Mouse (Mus musculus) lung, embryonic 15.5 days (tissue): ENCODE measurements around the gene Stom. TPM values are rescaled to one million over a fixed set of nuclear protein-coding genes. Genes with fewer than 3 reads are reported as not detected.

Experiments used
- ATAC-seq: fragments of 200-750 bp; cut with Nextera tagmentation; 2 replicates; pipeline ENCODE4 v1.8.0; 2017; ENCODE audit warnings: moderate number of reproducible peaks, borderline replicate concordance; ENCODE audit not compliant: low FRiP score, low TSS enrichment; ENCODE audit errors: extremely low read depth
- H3K27ac ChIP-seq: fragments of 300-500 bp; sonication (generic); 2 replicates; pipeline ENCODE4 v1.5.1; 2015; ENCODE audit warnings: moderate library complexity, mild to moderate bottlenecking, inconsistent platforms
- H3K27me3 ChIP-seq: fragments of 300-500 bp; sonication (generic); 2 replicates; pipeline ENCODE4 v1.6.1; 2015; ENCODE audit warnings: inconsistent platforms
- H3K36me3 ChIP-seq: fragments of 300-500 bp; sonication (generic); 2 replicates; pipeline ENCODE4 v1.6.1; 2015; ENCODE audit warnings: inconsistent platforms
- H3K4me1 ChIP-seq: fragments of 300-500 bp; sonication (generic); 2 replicates; pipeline ENCODE4 v1.6.1; 2015; ENCODE audit warnings: inconsistent platforms
- H3K4me2 ChIP-seq: fragments of 300-500 bp; sonication (generic); 2 replicates; pipeline ENCODE4 v1.6.1; 2015; ENCODE audit warnings: inconsistent platforms, mild to moderate bottlenecking, moderate library complexity
- H3K4me3 ChIP-seq: fragments of 300-500 bp; sonication (generic); 2 replicates; pipeline ENCODE4 v1.5.1; 2015; ENCODE audit warnings: mild to moderate bottlenecking, inconsistent platforms
- H3K9ac ChIP-seq: fragments of 300-500 bp; sonication (generic); 2 replicates; pipeline ENCODE4 v1.6.1; 2015; ENCODE audit warnings: inconsistent platforms
- H3K9me3 ChIP-seq: fragments of 300-500 bp; sonication (generic); 2 replicates; pipeline ENCODE4 v1.6.1; 2016; ENCODE audit warnings: inconsistent platforms
- WGBS: fragments of 180-500 bp; shearing (Covaris S2); methylation state at CpG from one replicate; pipeline ENCODE4 v1.1.7; 2015; 5-methylcytosine and 5-hydroxymethylcytosine counted together
- polyA plus RNA-seq: library from polyadenylated mRNA; unstranded; fragments of >200 nt; fragmentation: Nextera tagmentation; extraction: Ambion mirVana; gene quantifications from 2 replicates; pipeline ENCODE4 v1.2.1, GENCODE M21; 2015

Gene Stom
- polyA plus RNA-seq, 1 experiment from 2014 or later, result 53.4 TPM

- no peak for ATAC-seq
- no peaks in the 10 kb centered on the region for H3K27me3 ChIP-seq
- H3K4me2 ChIP-seq, result peak overlapping the region; percentile 93
- H3K4me1 ChIP-seq, result peaks cover 33% of the 10 kb centered on the region
- H3K9me3 ChIP-seq, result no peaks in the 10 kb centered on the region
- WGBS, result 38% methylated on average over 10 of the region's 10 CpGs
- no peaks in the 10 kb centered on the region for H3K36me3 ChIP-seq
- peak overlapping the region; percentile 63 for H3K4me3 ChIP-seq
- H3K27ac ChIP-seq, result peak overlapping the region; percentile 90
- no peak overlapping the region for H3K9ac ChIP-seq
These were observed 643 bp upstream of the Stom start for GRCm38 (mm10) chr2:35337419-35337818.

GRCm38 (mm10) chr2:35335620-35336019, 1.2 kb downstream of the Stom start:
- 11% methylated on average over 7 of the region's 7 CpGs for WGBS
- H3K36me3 ChIP-seq, result no peaks in the 10 kb centered on the region
- no peak for ATAC-seq
- H3K27me3 ChIP-seq, result no peaks in the 10 kb centered on the region
- H3K4me3 ChIP-seq, result peak overlapping the region; percentile 63
- H3K9me3 ChIP-seq, result no peaks in the 10 kb centered on the region
- no peak overlapping the region for H3K27ac ChIP-seq
- H3K4me1 ChIP-seq, result peaks cover 39% of the 10 kb centered on the region
- peak overlapping the region; percentile 68 for H3K9ac ChIP-seq
- H3K4me2 ChIP-seq, result peak overlapping the region; percentile 93

GRCm38 (mm10) chr2:35333670-35334069, 3.1 kb downstream of the Stom start:
- H3K4me1 ChIP-seq, result peaks cover 35% of the 10 kb centered on the region
- no peak overlapping the region for H3K9ac ChIP-seq
- ATAC-seq, result no peak

GRCm38 (mm10) chr2:35331205-35331604, 5.6 kb downstream of the Stom start:
- no peak overlapping the region for H3K9ac ChIP-seq
- no peak overlapping the region for H3K27ac ChIP-seq
- H3K4me2 ChIP-seq, result no peak overlapping the region
- H3K36me3 ChIP-seq, result no peaks in the 10 kb centered on the region
- WGBS, result 44% methylated on average over 2 of the region's 2 CpGs
- H3K27me3 ChIP-seq, result no peaks in the 10 kb centered on the region
- ATAC-seq, result no peak
- H3K9me3 ChIP-seq, result no peaks in the 10 kb centered on the region
- no peak overlapping the region for H3K4me3 ChIP-seq
- H3K4me1 ChIP-seq, result peaks cover 32% of the 10 kb centered on the region

More at GRCm38 (mm10) chr2:35333670-35334069, 3.1 kb downstream of the Stom start:
- Histone ChIP-seq H3K9me3 (no peaks in the 10 kb centered on the region), H3K4me2 (no peak overlapping the region), H3K27ac (no peak overlapping the region), H3K4me3 (no peak overlapping the region), H3K36me3 (no peaks in the 10 kb centered on the region), H3K27me3 (no peaks in the 10 kb centered on the region)

DNA sequence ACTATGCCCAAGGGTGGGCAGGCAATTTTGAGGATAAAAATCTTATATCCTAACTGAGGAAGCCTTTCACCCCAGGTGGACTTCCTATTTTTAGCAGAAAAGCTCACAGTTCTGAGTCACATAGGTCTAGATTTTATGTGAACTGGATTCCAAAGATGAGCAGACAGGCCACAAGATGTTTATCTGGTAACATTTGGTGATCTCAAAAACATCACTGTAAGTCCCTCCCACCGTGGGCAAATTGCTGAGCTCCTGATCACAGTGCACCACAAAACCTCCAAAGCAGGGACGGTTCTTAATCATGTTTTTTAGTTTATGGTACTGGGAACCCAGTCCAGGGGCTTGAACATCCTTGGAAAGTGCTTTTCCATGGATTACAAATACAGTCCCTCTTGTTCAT, 7.7 kb downstream of the Stom start:
- Histone ChIP-seq H3K4me1 (peaks cover 25% of the 10 kb centered on the region; the same call in 1 of the 2 replicates), H3K4me3 (no peak overlapping the region), H3K9me3 (no peaks in the 10 kb centered on the region), H3K36me3 (no peaks in the 10 kb centered on the region), H3K9ac (no peak overlapping the region), H3K27me3 (no peaks in the 10 kb centered on the region), H3K27ac (no peak overlapping the region), H3K4me2 (no peak overlapping the region)
- 81% methylated on average over 2 of the region's 2 CpGs for WGBS
- no peak for ATAC-seq

GRCm38 (mm10) chr2:35328064-35328792, 8.5 kb downstream of the Stom start:
- H3K9ac ChIP-seq, result no peak overlapping the region
- peaks cover 25% of the 10 kb centered on the region; the same call in 1 of the 2 replicates for H3K4me1 ChIP-seq
- H3K27ac ChIP-seq, result peak overlapping the region; percentile 23; the same call in 1 of the 2 replicates
- no peak for ATAC-seq
- WGBS, result 43% methylated on average over 11 of the region's 11 CpGs
- H3K27me3 ChIP-seq, result no peaks in the 10 kb centered on the region
- no peaks in the 10 kb centered on the region for H3K36me3 ChIP-seq
- no peak overlapping the region for H3K4me3 ChIP-seq
- no peaks in the 10 kb centered on the region for H3K9me3 ChIP-seq
- H3K4me2 ChIP-seq, result no peak overlapping the region

- Histone ChIP-seq H3K27me3 (no peaks in the 10 kb centered on the region), H3K9me3 (no peaks in the 10 kb centered on the region), H3K27ac (peak overlapping the region; percentile 23; the same call in 1 of the 2 replicates), H3K4me1 (peaks cover 28% of the 10 kb centered on the region; the same call in 1 of the 2 replicates), H3K36me3 (no peaks in the 10 kb centered on the region), H3K4me3 (no peak overlapping the region), H3K9ac (no peak overlapping the region), H3K4me2 (peak overlapping the region; percentile 22; the same call in 1 of the 2 replicates)
- ATAC-seq, result no peak
- 44% methylated on average over 10 of the region's 10 CpGs for WGBS
These were observed 9.2 kb downstream of the Stom start for GRCm38 (mm10) chr2:35327583-35327982.

GRCm38 (mm10) chr2:35326931-35327330, 9.8 kb downstream of the Stom start:
- H3K27me3 ChIP-seq, result no peaks in the 10 kb centered on the region
- H3K4me2 ChIP-seq, result no peak overlapping the region
- ATAC-seq, result no peak
- no peaks in the 10 kb centered on the region for H3K9me3 ChIP-seq
- WGBS, result 37% methylated on average over 1 of the region's 1 CpGs
- H3K4me3 ChIP-seq, result no peak overlapping the region
- no peak overlapping the region for H3K9ac ChIP-seq
- no peaks in the 10 kb centered on the region for H3K36me3 ChIP-seq
- peaks cover 28% of the 10 kb centered on the region; the same call in 1 of the 2 replicates for H3K4me1 ChIP-seq
- H3K27ac ChIP-seq, result no peak overlapping the region

- Histone ChIP-seq H3K4me2 (no peak overlapping the region), H3K9me3 (no peaks in the 10 kb centered on the region), H3K9ac (no peak overlapping the region), H3K4me3 (no peak overlapping the region), H3K27me3 (no peaks in the 10 kb centered on the region), H3K36me3 (no peaks in the 10 kb centered on the region), H3K4me1 (peaks cover 30% of the 10 kb centered on the region; the same call in 1 of the 2 replicates), H3K27ac (no peak overlapping the region)
- no peak for ATAC-seq
- 67% methylated on average over 10 of the region's 10 CpGs for WGBS
These were observed 10.8 kb downstream of the Stom start for GRCm38 (mm10) chr2:35325930-35326329.

DNA sequence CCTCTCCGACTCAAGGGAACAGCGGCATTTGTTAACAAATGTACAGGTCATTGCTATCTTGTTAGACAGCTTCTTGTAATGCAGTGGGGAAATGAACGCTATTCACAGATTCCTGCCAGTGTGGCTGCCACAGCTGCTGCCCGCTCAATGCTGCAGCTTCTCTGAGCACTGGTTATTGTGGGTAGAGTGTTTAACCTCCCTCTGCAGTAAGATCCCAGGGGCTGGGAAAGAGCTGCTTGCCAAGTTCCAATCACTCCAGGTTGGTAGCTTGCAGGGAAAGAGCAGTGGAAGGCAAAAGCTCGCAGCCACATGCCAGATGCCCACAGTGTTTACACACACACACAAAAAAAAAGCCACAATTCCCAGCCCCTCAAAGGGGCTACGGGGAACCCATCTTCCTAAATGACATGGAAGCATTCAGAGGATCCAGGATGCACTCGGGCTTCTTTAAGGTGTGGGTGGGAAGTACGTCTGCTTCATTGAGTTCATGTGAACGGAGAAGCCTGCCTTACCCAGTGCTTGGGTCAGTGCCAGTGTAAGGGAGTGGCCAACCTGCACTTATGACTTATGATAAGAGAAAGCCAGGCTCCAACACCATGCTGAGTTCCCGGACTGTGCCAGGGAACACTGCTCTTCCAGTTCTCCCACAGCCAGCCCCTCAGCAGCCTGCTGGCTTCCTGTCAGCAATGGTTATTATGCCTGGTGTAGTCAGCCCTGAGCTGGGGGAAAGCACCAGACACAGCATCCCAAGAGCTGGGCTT, 14.2 kb downstream of the Stom start:
- Histone ChIP-seq H3K27me3 (no peaks in the 10 kb centered on the region), H3K36me3 (0 out of 2 replicates have a peak, but pooled peaks cover 3% of the 10 kb centered on the region), H3K4me3 (no peak overlapping the region), H3K9me3 (no peaks in the 10 kb centered on the region), H3K9ac (no peak overlapping the region), H3K4me2 (peak overlapping the region; percentile 12; the same call in 1 of the 2 replicates), H3K4me1 (peaks cover 26% of the 10 kb centered on the region; the same call in 1 of the 2 replicates), H3K27ac (peak overlapping the region; percentile 65)
- ATAC-seq, result peak; percentile 78
- WGBS, result 46% methylated on average over 10 of the region's 10 CpGs

DNA sequence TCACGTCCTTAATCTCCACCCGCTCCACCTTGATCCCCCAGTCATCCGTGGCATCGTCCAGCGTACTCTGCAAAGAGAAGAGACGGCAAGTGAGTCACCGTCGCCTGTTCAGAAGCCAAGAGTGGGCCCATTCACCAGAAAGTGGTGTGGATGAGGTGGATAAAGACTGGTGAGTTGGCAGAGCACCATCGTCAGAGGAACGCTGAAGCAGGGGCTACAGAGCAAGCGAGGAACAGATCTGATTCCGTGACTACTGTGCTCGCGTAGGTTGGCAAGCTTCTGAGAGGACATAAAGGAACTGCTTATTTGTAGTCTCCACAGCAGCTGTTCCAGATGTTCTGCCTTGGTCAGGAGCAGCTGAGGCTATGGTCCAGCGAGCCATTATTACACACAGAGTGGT, 16.4 kb downstream of the Stom start:
- no peaks in the 10 kb centered on the region for H3K27me3 ChIP-seq
- ATAC-seq, result no peak
- no peak overlapping the region for H3K9ac ChIP-seq
- peaks cover 14% of the 10 kb centered on the region; the same call in 1 of the 2 replicates for H3K4me1 ChIP-seq
- H3K36me3 ChIP-seq, result 0 out of 2 replicates have a peak, but pooled peaks cover 3% of the 10 kb centered on the region
- no peak overlapping the region for H3K4me2 ChIP-seq
- H3K27ac ChIP-seq, result no peak overlapping the region
- WGBS, result 91% methylated on average over 15 of the region's 15 CpGs
- no peak overlapping the region for H3K4me3 ChIP-seq
- no peaks in the 10 kb centered on the region for H3K9me3 ChIP-seq

- H3K4me3 ChIP-seq, result no peak overlapping the region
- no peak for ATAC-seq
- no peak overlapping the region for H3K4me2 ChIP-seq
- H3K36me3 ChIP-seq, result 0 out of 2 replicates have a peak, but pooled peaks cover 3% of the 10 kb centered on the region
- no peak overlapping the region for H3K27ac ChIP-seq
- no peaks in the 10 kb centered on the region for H3K27me3 ChIP-seq
- peaks cover 19% of the 10 kb centered on the region; the same call in 1 of the 2 replicates for H3K4me1 ChIP-seq
- no peak overlapping the region for H3K9ac ChIP-seq
- WGBS, result 80% methylated on average over 12 of the region's 12 CpGs
- H3K9me3 ChIP-seq, result no peaks in the 10 kb centered on the region
These were observed 18.4 kb downstream of the Stom start for GRCm38 (mm10) chr2:35318405-35318804.
